Mouse (Mus musculus): ENCODE measurements around the gene Esyt3. TPM values are rescaled to one million over a fixed set of nuclear protein-coding genes. Genes with fewer than 3 reads are reported as not detected.

Esyt3 gene
- 1 to 10 TPM; 1.7 to 2.1 TPM for total RNA-seq (2021)
- long read RNA-seq, experiment 1, full-length matches to known transcripts = 1 of 1 reads
- long read RNA-seq, experiment 1, partial matches to known transcripts = 0 of 1 reads
- long read RNA-seq, experiment 1, other reads (novel, unspliced or antisense) = 0 of 1 reads
- long read RNA-seq, experiment 2, full-length matches to known transcripts = 1 of 1 reads
- long read RNA-seq, experiment 2, partial matches to known transcripts = 0 of 1 reads
- long read RNA-seq, experiment 2, other reads (novel, unspliced or antisense) = 0 of 1 reads

DNA sequence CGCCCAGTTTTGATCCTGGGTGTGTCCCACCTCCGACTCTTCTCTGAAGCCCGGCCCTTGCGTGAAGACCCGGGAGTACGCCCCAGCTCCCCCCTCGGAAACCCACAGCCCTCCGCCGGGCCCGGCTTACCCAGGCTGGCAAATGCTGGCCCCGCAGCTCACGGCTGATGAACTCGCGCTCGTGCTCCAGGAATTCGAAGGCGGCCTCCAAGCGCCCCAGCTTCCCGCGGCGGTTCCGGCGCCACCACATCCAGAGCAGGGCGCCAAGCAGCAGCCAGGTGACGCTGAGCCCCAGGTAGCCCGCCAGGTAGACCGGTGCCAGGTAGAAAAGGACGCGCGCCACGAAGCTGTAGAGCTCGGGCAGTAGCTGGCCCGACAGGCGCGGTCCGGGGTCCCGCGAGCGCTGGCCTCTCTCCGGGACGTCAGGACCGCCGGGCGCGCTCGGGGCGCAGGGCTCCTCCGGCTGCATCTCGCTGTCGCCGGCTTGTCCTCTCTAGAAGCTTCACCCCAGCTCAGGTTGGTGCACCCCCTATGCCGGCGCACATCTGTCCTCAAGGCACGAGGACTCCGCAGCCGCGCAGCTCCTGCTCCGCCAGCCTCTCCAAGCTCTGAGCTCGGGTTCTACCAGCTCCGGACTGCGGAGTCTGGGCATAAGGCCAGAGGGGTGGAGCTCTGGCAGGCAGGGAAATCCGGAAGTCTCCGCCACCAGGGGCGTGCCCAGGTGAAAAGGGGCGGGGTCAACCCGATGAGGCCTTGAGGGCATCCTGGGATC is at the start of gene Esyt3:
Gene Esyt3, minus strand, starts transcription at position 637 of the 772 bp plus-strand sequence.
- no peak for TF ChIP-seq CTCF (IDR thresholded peaks at IDR 0.05)
- Histone ChIP-seq H3K4me3 (peak within 1 kb of the TSS; percentile 34), H3K27ac (no peak within 1 kb of the TSS)
- DNase-seq (ENCODE audit: extremely low spot score in 1 of 2, low spot score in 2 of 2) = no peak
- intact Hi-C loops (cut with DNase I) = no loop called here

DNA sequence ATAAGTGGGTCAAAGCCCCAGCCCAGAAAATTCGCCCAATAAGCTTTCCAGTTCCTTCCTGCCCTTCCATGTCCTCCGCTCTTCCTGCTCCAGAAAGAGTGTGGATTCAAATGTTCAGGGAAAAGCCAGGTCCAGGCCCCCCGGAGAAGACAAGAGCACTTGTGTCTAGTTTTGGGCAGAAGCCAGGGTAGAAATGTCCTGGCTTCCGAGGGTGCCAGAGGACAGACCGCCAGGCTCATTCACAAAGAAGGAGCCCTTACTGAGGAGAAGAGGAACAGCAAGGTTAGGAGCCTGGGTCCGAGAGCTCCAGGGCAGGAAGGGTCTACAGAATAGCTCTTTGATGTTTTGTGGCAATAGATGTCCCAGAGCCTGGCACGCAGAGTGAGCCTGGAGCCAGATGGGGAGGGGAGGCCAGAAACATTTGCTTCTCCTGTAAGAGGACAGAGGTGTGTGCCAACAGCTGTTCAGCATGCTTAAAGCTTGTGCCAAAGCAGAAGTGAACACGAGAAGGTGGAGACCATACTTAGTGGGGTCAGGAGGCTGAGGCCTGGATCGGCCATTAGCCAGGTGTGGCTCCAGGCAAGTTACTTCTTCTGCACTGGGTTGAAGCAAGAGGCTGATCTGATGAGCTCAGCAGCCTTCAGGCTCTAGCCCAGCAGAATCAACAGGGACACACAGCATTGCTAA is 43.1 kb upstream of the Esyt3 start:
- H3K27ac ChIP-seq = peak overlapping the region; percentile 44; the same call in 1 of the 2 replicates

DNA sequence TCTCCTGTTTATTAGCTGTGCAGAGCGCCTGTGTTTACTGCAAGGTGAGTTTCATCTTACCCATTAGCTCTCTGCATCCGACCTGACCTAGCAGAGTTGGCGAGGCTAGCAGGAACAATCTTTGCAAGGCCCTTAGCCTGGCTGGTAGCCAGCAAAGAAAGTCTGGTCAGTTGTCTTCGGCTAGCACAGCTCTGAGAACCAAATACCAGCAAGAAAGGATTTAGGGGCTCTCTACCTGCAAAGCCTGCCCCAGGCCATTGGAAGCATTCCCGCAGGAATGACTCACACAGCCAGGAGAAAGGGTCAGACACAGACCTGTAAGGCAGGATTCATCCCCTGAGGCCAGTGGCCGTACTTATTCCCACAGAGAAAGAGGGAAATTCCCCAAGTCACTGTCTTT is 42.4 kb upstream of the Esyt3 start:
- intact Hi-C loops (cut with DNase I) = no loop called here
- peak overlapping the region; percentile 20; the same call in 1 of the 2 replicates for H3K27ac ChIP-seq
- no peak overlapping the region for H3K4me3 ChIP-seq

More for the DNA sequence above, 43.1 kb upstream of the Esyt3 start:
- DNase-seq (ENCODE audit: extremely low spot score in 1 of 2, low spot score in 2 of 2) = no peak
- intact Hi-C loops (cut with DNase I) = no loop called here
- H3K4me3 ChIP-seq = no peak overlapping the region
- TF ChIP-seq CTCF (IDR thresholded peaks at IDR 0.05) = no peak

DNA sequence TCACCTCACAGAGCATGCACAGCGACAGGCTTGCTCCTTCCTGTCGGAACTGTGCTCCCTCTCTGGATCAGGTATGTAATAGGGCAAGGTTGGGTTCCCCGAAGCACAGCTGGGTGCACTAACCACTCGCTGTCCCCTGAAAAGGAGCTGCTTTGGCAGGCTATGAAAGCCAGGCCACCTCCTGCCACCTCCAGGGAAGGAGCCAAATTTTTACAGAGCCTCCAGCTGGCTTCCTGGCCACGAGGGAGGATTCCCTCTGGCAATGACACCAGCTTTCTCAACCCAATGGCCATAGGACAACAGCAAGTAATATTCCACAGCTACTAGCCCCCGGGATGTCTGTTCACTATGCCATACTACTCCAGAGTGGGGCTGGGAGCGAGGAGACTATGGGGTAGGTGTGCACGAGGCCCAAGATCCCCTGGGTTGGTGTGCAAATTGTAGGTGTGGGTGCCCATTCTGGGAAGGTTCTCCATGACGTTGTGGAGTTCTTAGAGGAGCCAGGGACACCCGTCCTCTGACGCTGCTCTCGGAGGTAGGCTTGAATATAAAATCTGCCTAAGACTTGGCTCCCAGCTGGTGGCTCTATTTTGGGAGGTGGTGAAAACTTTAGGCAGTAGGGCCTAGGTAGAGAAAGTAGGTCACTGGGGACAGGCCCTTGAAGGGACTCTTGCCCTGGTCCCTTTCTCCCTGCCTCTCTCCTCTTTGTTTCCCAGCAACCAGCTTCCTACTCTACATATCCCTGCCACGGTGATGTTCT is 38.9 kb upstream of the Esyt3 start:
- H3K4me3 ChIP-seq = no peak overlapping the region
- DNase-seq (ENCODE audit: extremely low spot score in 1 of 2, low spot score in 2 of 2) = no peak
- H3K27ac ChIP-seq = peak overlapping the region; percentile 61
- TF ChIP-seq CTCF (IDR thresholded peaks at IDR 0.05) = no peak
- intact Hi-C loops (cut with DNase I) = no loop called here

More for the DNA sequence above, 42.4 kb upstream of the Esyt3 start:
- TF ChIP-seq CTCF (IDR thresholded peaks at IDR 0.05) = no peak
- no peak for DNase-seq (ENCODE audit: extremely low spot score in 1 of 2, low spot score in 2 of 2)

DNA sequence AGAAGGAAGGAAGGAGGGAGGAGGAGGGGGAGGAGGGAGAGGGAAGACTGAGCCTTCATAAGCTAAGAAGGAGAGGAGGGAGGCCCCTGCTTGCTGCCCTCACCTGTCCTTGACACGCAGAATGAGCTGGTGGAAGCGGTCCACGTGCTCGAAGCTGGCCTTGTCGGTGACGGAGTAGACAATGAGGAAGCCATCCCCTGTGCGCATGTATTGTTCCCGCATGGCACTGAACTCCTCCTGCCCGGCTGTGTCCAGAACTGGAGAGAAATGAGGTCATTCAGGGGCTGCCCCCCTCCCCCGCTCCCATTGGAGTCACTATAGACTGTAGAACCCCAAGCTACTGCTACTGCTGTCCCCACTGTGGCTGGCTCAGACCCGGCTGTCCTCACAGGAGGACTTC is 36.0 kb upstream of the Esyt3 start:
- H3K27ac ChIP-seq = peak overlapping the region; percentile 36; the same call in 1 of the 2 replicates
- intact Hi-C loops (cut with DNase I) = no loop called here
- H3K4me3 ChIP-seq = no peak overlapping the region
- no peak for TF ChIP-seq CTCF (IDR thresholded peaks at IDR 0.05)
- DNase-seq (ENCODE audit: extremely low spot score in 1 of 2, low spot score in 2 of 2) = no peak

DNA sequence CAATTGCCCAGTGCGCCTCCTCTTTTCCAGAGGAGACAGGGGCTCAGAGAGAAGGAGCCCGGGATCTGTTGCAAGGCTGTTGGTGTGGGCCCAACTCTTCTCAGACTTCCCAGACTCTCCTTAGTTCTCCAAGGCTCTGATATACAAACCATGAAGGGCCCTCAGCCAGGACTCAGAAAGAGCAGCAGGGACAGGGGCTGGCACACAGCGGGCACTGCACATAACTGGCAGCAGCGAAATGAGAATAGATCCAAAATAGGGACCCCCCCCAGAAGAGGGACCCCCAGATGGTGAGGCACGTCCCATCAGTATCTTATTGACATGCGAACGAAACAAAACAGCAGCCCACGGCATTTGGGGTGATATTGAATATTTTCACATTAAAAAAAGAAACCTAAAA is 34.8 kb upstream of the Esyt3 start:
- Histone ChIP-seq H3K4me3 (no peak overlapping the region), H3K27ac (peak overlapping the region; percentile 21; the same call in 1 of the 2 replicates)
- intact Hi-C loops (cut with DNase I) = no loop called here
- no peak for TF ChIP-seq CTCF (IDR thresholded peaks at IDR 0.05)
- no peak for DNase-seq (ENCODE audit: extremely low spot score in 1 of 2, low spot score in 2 of 2)

DNA sequence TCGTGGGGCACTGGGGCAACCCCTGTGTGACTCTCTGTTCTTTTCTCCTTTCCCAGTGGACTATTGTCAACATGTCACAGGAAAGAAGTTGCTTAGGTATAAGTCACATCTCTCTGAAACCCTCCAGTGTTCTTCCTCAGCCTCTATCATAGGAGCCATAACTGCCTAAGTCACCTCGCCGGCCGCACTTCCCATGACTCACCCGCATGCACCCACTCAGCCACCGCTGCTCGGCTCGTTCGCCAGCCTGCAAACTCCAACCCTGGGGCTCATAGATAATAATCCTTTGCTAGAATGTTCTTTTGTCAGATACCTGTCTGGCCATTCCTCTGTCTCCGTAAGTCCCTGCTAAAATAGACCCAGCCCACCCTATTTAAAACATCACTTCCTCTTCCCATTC is 33.2 kb upstream of the Esyt3 start:
- no peak overlapping the region; the same call in 1 of the 2 replicates for H3K27ac ChIP-seq
- TF ChIP-seq CTCF (IDR thresholded peaks at IDR 0.05) = no peak

DNA sequence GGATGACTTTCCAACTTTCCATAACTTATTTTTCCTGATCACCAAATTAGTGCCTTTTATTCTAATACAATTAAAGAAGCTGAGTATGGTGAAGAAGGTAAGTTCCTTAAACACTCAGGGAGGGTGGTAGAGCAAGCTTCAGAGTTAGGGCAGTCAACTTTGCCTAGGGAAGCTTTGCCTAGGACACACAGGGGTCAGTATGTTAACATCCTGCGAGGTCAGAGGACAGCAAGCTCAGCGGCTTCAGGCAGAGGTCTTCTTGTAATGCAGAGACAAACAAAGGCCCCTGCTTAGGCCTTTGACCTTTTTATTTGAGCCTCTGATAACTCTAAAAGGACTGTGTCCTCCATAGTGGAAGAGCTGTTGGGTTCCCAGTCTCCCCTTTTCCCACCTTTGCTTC is 32.4 kb upstream of the Esyt3 start:
- no peak for DNase-seq (ENCODE audit: extremely low spot score in 1 of 2, low spot score in 2 of 2)
- intact Hi-C loops (cut with DNase I) = no loop called here

More for the DNA sequence above, 33.2 kb upstream of the Esyt3 start:
- no peak for DNase-seq (ENCODE audit: extremely low spot score in 1 of 2, low spot score in 2 of 2)
- intact Hi-C loops (cut with DNase I) = no loop called here
- no peak overlapping the region for H3K4me3 ChIP-seq

DNA sequence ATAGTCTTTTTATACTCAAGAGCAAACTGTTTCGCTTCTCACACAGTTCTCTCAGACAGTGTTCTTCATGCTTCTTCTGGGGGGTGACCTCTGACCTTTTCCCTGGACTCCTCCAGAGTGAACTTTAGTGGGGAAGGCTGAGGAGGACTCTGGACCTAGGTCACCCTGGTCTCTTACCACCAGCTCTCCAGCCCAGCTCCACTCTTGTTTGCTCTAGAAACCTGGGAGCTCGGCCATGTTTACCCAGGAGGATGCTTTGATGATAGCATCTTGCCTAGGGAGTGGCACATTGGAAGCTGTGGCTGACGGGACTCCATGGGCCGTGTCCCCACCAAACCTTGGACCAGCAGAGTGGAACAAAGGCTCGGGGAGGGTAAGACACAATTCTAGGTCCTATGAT is 31.8 kb upstream of the Esyt3 start:
- intact Hi-C loops (cut with DNase I) = no loop called here

More for the DNA sequence above, 32.4 kb upstream of the Esyt3 start:
- H3K4me3 ChIP-seq = no peak overlapping the region
- TF ChIP-seq CTCF (IDR thresholded peaks at IDR 0.05) = no peak
- H3K27ac ChIP-seq = no peak overlapping the region; the same call in 1 of the 2 replicates

DNA sequence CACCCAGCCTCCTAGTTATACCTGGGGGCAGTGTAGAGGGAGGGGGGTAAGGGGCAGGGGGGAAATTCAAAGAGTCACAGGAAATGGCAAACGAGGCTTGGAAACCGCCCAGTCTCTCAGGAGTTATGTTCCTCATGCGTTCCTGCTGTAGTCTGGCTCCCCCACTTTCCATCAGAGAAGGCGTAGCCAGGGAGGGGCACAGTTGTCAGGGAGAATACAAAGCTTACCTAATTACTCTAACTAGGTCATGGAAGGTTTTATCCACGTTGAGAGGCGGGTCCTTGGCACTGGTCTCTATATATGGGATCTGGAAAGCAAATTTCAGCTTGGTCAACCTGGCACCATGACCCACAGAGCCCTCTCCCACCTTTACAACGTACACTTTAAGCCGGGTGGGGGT is 31.1 kb upstream of the Esyt3 start:
- peak overlapping the region; percentile 76; the same call in 1 of the 2 replicates for H3K27ac ChIP-seq
- TF ChIP-seq CTCF (IDR thresholded peaks at IDR 0.05) = no peak
- intact Hi-C loops (cut with DNase I) = loop anchor here (2.0 kb wide), 1 partner anchor 47 kb away; the partner anchor contains the start of gene Mras
- no peak for DNase-seq (ENCODE audit: extremely low spot score in 1 of 2, low spot score in 2 of 2)
- H3K4me3 ChIP-seq = no peak overlapping the region

More for the DNA sequence above, 31.8 kb upstream of the Esyt3 start:
- H3K4me3 ChIP-seq = no peak overlapping the region
- DNase-seq (ENCODE audit: extremely low spot score in 1 of 2, low spot score in 2 of 2) = no peak
- peak overlapping the region; percentile 57; the same call in 1 of the 2 replicates for H3K27ac ChIP-seq
- TF ChIP-seq CTCF (IDR thresholded peaks at IDR 0.05) = no peak

DNA sequence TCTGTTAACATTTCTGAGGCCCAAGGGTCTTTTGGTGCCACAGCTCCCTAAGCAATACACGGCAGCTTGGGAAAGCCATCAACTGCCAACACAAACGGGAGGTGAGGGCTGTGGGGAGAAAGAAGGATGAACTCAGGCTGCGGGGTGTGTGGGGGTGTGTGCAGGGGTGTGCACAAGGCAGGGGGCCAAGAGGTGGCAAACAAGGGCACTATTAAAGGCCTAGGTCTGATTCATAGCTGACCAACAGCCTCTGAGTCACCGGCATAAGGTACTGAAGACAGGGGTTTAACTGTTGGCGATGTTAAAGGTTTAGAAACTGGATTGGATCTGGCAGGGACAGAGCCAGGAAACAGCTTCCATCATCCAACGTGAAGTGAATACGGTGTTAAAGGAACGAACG is 30.5 kb upstream of the Esyt3 start:
- DNase-seq (ENCODE audit: extremely low spot score in 1 of 2, low spot score in 2 of 2) = no peak
- Histone ChIP-seq H3K27ac (peak overlapping the region; percentile 76), H3K4me3 (no peak overlapping the region)
- intact Hi-C loops (cut with DNase I) = loop anchor here (2.0 kb wide), 1 partner anchor 48 kb away; the partner anchor contains the start of gene Mras
- TF ChIP-seq CTCF (IDR thresholded peaks at IDR 0.05) = no peak
